Mouse (Mus musculus): Measurements from ENCODE around the gene Olfr1352.
"Not testable (repeated sequence)": the region's sequence is repeated elsewhere in the genome, so short reads cannot be mapped to it uniquely, and the experiment has no call there.

DNA sequence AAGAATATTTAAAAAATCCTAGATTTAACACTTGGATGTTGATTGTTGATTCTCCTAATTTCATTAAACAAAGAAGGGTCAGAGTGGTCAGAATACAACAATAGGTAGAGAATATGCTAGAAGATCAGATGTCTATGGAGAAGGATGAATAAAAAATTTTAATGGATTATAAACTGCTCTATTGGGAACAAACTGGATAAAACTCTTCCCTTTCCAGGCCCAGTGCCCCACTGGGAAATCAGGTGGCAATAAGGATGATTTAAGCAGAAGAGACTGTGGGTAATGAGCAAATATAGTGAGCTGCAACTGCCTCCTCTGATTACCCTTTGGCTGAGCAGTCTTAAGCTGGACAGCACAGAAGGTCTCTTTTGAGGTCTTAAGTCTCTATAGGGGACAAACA is 17.8 kb upstream of the Olfr1352 start, which contains the start of gene Olfr1353:
- TF ChIP-seq CTCF (conservative IDR thresholded peaks at IDR 0.05; ENCODE audit: insufficient read depth, insufficient read length, low read depth, low read length); POLR2A (IDR thresholded peaks at IDR 0.05; ENCODE audit: low read depth, low read length): not testable (repeated sequence)
